In the genomic region with DNA sequence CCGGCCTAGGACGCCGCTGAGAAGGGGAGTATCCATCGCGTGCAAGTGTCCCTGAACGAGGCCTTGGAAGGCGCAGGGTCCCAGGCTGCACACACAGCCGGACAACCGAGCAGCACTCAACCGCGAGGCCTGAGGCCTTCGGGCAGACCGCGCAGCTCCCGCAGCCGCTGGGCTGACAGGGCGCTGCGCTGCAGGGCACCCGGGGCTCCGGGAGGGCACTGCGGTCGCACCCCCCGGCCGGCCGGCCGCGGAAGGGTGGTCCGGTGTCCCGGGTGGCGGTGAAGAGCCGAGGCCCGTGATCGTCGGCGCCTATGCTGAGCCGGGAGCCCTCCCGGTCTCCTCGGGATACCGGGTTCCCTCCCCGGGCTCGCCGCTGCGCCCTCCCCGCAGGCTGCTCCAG, we compare ENCODE assay signal across 8 mouse cellular contexts. TPM values are rescaled to one million over a fixed set of nuclear protein-coding genes. Genes with fewer than 3 reads are reported as not detected.
A peak's percentile ranks its signal among the peaks of the same experiment; 100 is the strongest.
DNase-seq lines count a peak whose midpoint lies in the region; ATAC-seq and TF ChIP-seq lines count a peak whose summit lies in the region.

No protein-coding gene starts in this region.

- H3K79me3 ChIP-seq in C2C12 (ENCODE audit: low read depth), result peaks cover 40% of the 10 kb centered on the region

- peak; percentile 55 for ATAC-seq in heart, embryonic 11.5 days (replicated peaks; ENCODE audit: insufficient number of reproducible peaks, low FRiP score, low TSS enrichment)
- ATAC-seq in hindbrain, embryonic 14.5 days (ENCODE audit: low FRiP score), result peak; percentile 48
- 0 out of 2 replicates have a peak, but pooled peaks have one; percentile 16 for ATAC-seq in megakaryocyte, adult 5-6 weeks (ENCODE audit: poor library complexity, severe bottlenecking)

- no peaks in the 10 kb centered on the region for H3K9me3 ChIP-seq in heart, embryonic 11.5 days (replicated peaks; ENCODE audit: control insufficient read depth, low read length)
- H3K9me3 ChIP-seq in hindbrain, embryonic 14.5 days (ENCODE audit: control insufficient read depth, low read length), result no peaks in the 10 kb centered on the region

- under 1% methylated on average over 40 of the region's 44 CpGs for WGBS in heart, embryonic 11.5 days (ENCODE audit: insufficient replicate concordance)
- under 1% methylated on average over 44 of the region's 44 CpGs for WGBS in bone marrow, adult 2 months
- WGBS in hindbrain, embryonic 14.5 days, result under 1% methylated on average over 44 of the region's 44 CpGs

- H3K4me3 ChIP-seq in heart, embryonic 11.5 days (ENCODE audit: low read depth, low read length), result peak overlapping the region; percentile 73
- peak overlapping the region; percentile 92 for H3K4me3 ChIP-seq in C2C12 (ENCODE audit: insufficient read depth, poor library complexity, severe bottlenecking)
- peak overlapping the region; percentile 62 for H3K4me3 ChIP-seq in bone marrow, adult 2 months (replicated peaks; ENCODE audit: control insufficient read depth, low read depth, low read length)
- H3K4me3 ChIP-seq in hindbrain, embryonic 14.5 days (replicated peaks; ENCODE audit: low read length), result peak overlapping the region; percentile 98

- H3K4me1 ChIP-seq in heart, embryonic 11.5 days (ENCODE audit: control insufficient read depth, insufficient read depth, low read length), result peaks cover 35% of the 10 kb centered on the region
- peaks cover 6% of the 10 kb centered on the region for H3K4me1 ChIP-seq in bone marrow, adult 2 months (ENCODE audit: control insufficient read depth, insufficient read depth, low read length)
- peaks cover 26% of the 10 kb centered on the region for H3K4me1 ChIP-seq in hindbrain, embryonic 14.5 days (replicated peaks; ENCODE audit: control insufficient read depth, insufficient read depth, low read length)

- H3K4me2 ChIP-seq in heart, embryonic 11.5 days, result peak overlapping the region; percentile 99
- peak overlapping the region; percentile 96 for H3K4me2 ChIP-seq in hindbrain, embryonic 14.5 days (replicated peaks)

- H3K27me3 ChIP-seq in heart, embryonic 11.5 days (ENCODE audit: control insufficient read depth, insufficient read depth, low read length), result peaks cover 15% of the 10 kb centered on the region
- H3K27me3 ChIP-seq in C2C12 (ENCODE audit: control insufficient read depth, insufficient read depth, insufficient read length), result no peaks in the 10 kb centered on the region
- H3K27me3 ChIP-seq in hindbrain, embryonic 14.5 days (ENCODE audit: control insufficient read depth, insufficient read depth, low read length), result peaks cover 25% of the 10 kb centered on the region

- H3ac ChIP-seq in C2C12 (ENCODE audit: control insufficient read depth, insufficient read length, low read depth), result peak overlapping the region; percentile 84

- no peak for TF ChIP-seq POLR2A in bone marrow, adult 2 months (IDR thresholded peaks at IDR 0.05; ENCODE audit: borderline replicate concordance, control insufficient read depth, low read depth, low read length)

- no peak for DNase-seq in heart, adult 9 months (ENCODE audit: low spot score in 2 of 2)
- peak; percentile 27 for DNase-seq in hindbrain, embryonic 14.5 days (ENCODE audit: low spot score)
- no peak for DNase-seq in layer of hippocampus, adult 11-12 months (ENCODE audit: low spot score)
- no peak for DNase-seq in yolk sac, embryonic 10.5 days (ENCODE audit: low spot score)

- H3K9ac ChIP-seq in heart, embryonic 11.5 days (ENCODE audit: low read depth, low read length), result peak overlapping the region; percentile 83
- H3K9ac ChIP-seq in hindbrain, embryonic 14.5 days, result peak overlapping the region; percentile 85

- no peak for TF ChIP-seq CTCF in C2C12 (IDR thresholded peaks at IDR 0.05; ENCODE audit: control insufficient read depth, insufficient read depth, insufficient read length)
- TF ChIP-seq CTCF in bone marrow, adult 2 months (IDR thresholded peaks at IDR 0.05; ENCODE audit: control insufficient read depth, insufficient read depth, low read length), result no peak

- H3K36me3 ChIP-seq in heart, embryonic 11.5 days (ENCODE audit: control insufficient read depth, insufficient read depth, low read length), result no peaks in the 10 kb centered on the region
- H3K36me3 ChIP-seq in C2C12 (ENCODE audit: control insufficient read depth, insufficient read depth), result peaks cover 4% of the 10 kb centered on the region
- no peaks in the 10 kb centered on the region for H3K36me3 ChIP-seq in hindbrain, embryonic 14.5 days (replicated peaks; ENCODE audit: control insufficient read depth, insufficient read depth)

- peaks cover 52% of the 10 kb centered on the region for H3K79me2 ChIP-seq in C2C12 (ENCODE audit: control insufficient read depth, insufficient read depth)

- H3K27ac ChIP-seq in heart, embryonic 11.5 days (ENCODE audit: low read depth, low read length), result no peak overlapping the region
- H3K27ac ChIP-seq in bone marrow, adult 2 months (ENCODE audit: control insufficient read depth, insufficient read depth, low read depth, low read length, poor library complexity), result peak overlapping the region; percentile 5
- peak overlapping the region; percentile 16; the same call in 1 of the 2 replicates for H3K27ac ChIP-seq in hindbrain, embryonic 14.5 days

TF ChIP-seq in C2C12, 6 proteins besides CTCF, POLR2A, EP300 and RAD21:
- TF ChIP-seq FOSL1 (IDR thresholded peaks at IDR 0.05; ENCODE audit: insufficient read depth, low read length, poor library complexity, severe bottlenecking), result no peak

RNA-seq across cellular contexts. Expression of a gene that starts 0.5 kb away (rescaled TPM):
- not detected in 2 replicates for polyA plus RNA-seq in heart, embryonic 11.5 days (2014; fragmentation: Nextera tagmentation; extraction: Ambion mirVana)
- 0.02 TPM for polyA plus RNA-seq in C2C12 (2012; fragmentation: generic; extraction: Trizol)
- not detected in 2 replicates for polyA plus RNA-seq in bone marrow, adult 2 months (2011; ENCODE audit: insufficient read depth, insufficient read length, low replicate concordance, missing spikeins)
- polyA plus RNA-seq in hindbrain, embryonic 14.5 days (2014; fragmentation: Nextera tagmentation; extraction: Ambion mirVana), result 0.13 and 0.15 TPM in 2 replicates
- not detected in 2 replicates for total RNA-seq in megakaryocyte, adult 5-6 weeks (2015)
- total RNA-seq in megakaryocyte, adult 5-6 weeks (2017), result not detected in 2 replicates

RNA-seq across cellular contexts. Expression of a gene that starts 2.4 kb away (rescaled TPM):
- polyA plus RNA-seq in heart, embryonic 11.5 days (2014; fragmentation: Nextera tagmentation; extraction: Ambion mirVana), result 14.9 and 15.5 TPM in 2 replicates
- 34.3 TPM for polyA plus RNA-seq in C2C12 (2012; fragmentation: generic; extraction: Trizol)
- 27.7 and 30.7 TPM in 2 replicates for polyA plus RNA-seq in bone marrow, adult 2 months (2011; ENCODE audit: insufficient read depth, insufficient read length, low replicate concordance, missing spikeins)
- 18.5 and 18.6 TPM in 2 replicates for polyA plus RNA-seq in hindbrain, embryonic 14.5 days (2014; fragmentation: Nextera tagmentation; extraction: Ambion mirVana)
- total RNA-seq in megakaryocyte, adult 5-6 weeks (2015), result 5.0 and 5.3 TPM in 2 replicates
- 3.1 and 6.0 TPM in 2 replicates for total RNA-seq in megakaryocyte, adult 5-6 weeks (2017)

RNA-seq across cellular contexts. Expression of a gene that starts 46.3 kb away (rescaled TPM):
- polyA plus RNA-seq in heart, embryonic 11.5 days (2014; fragmentation: Nextera tagmentation; extraction: Ambion mirVana), result 19.0 and 19.3 TPM in 2 replicates
- 34.0 TPM for polyA plus RNA-seq in C2C12 (2012; fragmentation: generic; extraction: Trizol)
- 10.9 and 19.1 TPM in 2 replicates for polyA plus RNA-seq in bone marrow, adult 2 months (2011; ENCODE audit: insufficient read depth, insufficient read length, low replicate concordance, missing spikeins)
- polyA plus RNA-seq in hindbrain, embryonic 14.5 days (2014; fragmentation: Nextera tagmentation; extraction: Ambion mirVana), result 49.8 and 52.1 TPM in 2 replicates
- 15.2 and 17.2 TPM in 2 replicates for total RNA-seq in megakaryocyte, adult 5-6 weeks (2015)
- total RNA-seq in megakaryocyte, adult 5-6 weeks (2017), result 8.8 and 15.5 TPM in 2 replicates

RNA-seq across cellular contexts. Expression of a gene that starts 58.1 kb away (rescaled TPM):
- not detected in 2 replicates for polyA plus RNA-seq in heart, embryonic 11.5 days (2014; fragmentation: Nextera tagmentation; extraction: Ambion mirVana)
- polyA plus RNA-seq in C2C12 (2012; fragmentation: generic; extraction: Trizol), result not detected
- polyA plus RNA-seq in bone marrow, adult 2 months (2011; ENCODE audit: insufficient read depth, insufficient read length, low replicate concordance, missing spikeins), result not detected in 2 replicates
- polyA plus RNA-seq in hindbrain, embryonic 14.5 days (2014; fragmentation: Nextera tagmentation; extraction: Ambion mirVana), result not detected in 2 replicates
- not detected in 2 replicates for total RNA-seq in megakaryocyte, adult 5-6 weeks (2015)
- total RNA-seq in megakaryocyte, adult 5-6 weeks (2017), result not detected in 2 replicates
